Mouse (Mus musculus) lung, adult 2 months (tissue): ENCODE measurements at regions not wholly inside any gene's neighbourhood (a gene's known extent, or its start where the extent isn't known, plus 50 kb on each side); places are given as distances from the start of the nearest gene placed in this dataset.

Experiments
- CTCF ChIP-seq: fragments of 200-500 bp; IDR thresholded peaks from 2 replicates; pipeline ENCODE4 v1.5.1; 2011; ENCODE audit warnings: mild to moderate bottlenecking, low read length, control low read depth; ENCODE audit not compliant: insufficient read depth
- POLR2A ChIP-seq: fragments of 200-500 bp; IDR thresholded peaks from 2 replicates; pipeline ENCODE4 v1.6.1; 2011; ENCODE audit warnings: low read depth, mild to moderate bottlenecking, control low read depth, low read length, borderline replicate concordance; ENCODE audit errors: extremely low read depth

DNA sequence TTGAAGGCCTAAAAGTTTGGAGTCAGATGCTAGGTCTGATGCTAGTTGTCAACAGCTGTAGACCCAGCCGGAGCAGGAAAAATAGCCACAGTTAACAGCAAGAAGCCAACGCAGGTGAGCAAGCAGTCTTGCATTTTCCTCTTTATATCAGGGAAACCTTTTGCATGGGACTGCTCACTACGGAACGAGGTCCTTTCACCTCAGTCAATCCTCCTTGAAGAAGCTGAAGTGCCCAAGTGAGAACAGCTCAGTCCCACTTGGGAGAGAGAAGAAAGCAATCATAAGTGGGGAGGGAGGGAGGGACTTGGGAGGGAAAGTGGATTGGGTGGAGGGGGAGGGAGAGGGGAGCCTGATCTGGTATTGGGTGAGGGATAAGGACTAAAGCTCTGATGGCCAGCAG is 107.6 kb downstream of the Kcnj2 start:
- TF ChIP-seq CTCF = no peak
- no peak for TF ChIP-seq POLR2A
